14 mouse cellular contexts compared by ENCODE assay signal in genomic region chr11:44666741-44667140, GRCm38 (mm10). TPM values are rescaled to one million over a fixed set of nuclear protein-coding genes. Genes with fewer than 3 reads are reported as not detected.
DNase-seq lines count a peak whose midpoint lies in the region; ATAC-seq and TF ChIP-seq lines count a peak whose summit lies in the region.
"Had no signal": no experiment of that assay in that cellular context is flagged by ENCODE, and none has a peak within 500 bp of the region (broad histone marks: within the 10 kb centered on the region; RNA-seq: fewer than 3 reads in every experiment).

No protein-coding gene starts in this region.

- DNase-seq in adrenal gland, postnatal 10 days: peak; percentile 15
- no peak for DNase-seq in adrenal gland, postnatal 36 days
- peak; percentile 50 for DNase-seq in intestine, embryonic 14.5 days (ENCODE audit: low spot score)
- peak; percentile 8 for DNase-seq in lung, postnatal 0 days (ENCODE audit: low spot score)
- no peak for DNase-seq in lung, postnatal 14 days
- DNase-seq in limb, embryonic 10.5 days (ENCODE audit: low spot score): no peak
- DNase-seq in left cerebral cortex, postnatal 25 days (ENCODE audit: low spot score in 2 of 2): no peak
- DNase-seq: adrenal gland, postnatal 25 days; cerebellum, adult 11 months had no signal

- no peaks in the 10 kb centered on the region for H3K36me3 ChIP-seq in intestine, embryonic 14.5 days (ENCODE audit: control insufficient read depth, insufficient read depth, low read length)
- no peaks in the 10 kb centered on the region for H3K36me3 ChIP-seq in intestine, embryonic 15.5 days
- H3K36me3 ChIP-seq in lung, postnatal 0 days (ENCODE audit: insufficient read depth, low read length): no peaks in the 10 kb centered on the region
- H3K36me3 ChIP-seq in limb, embryonic 10.5 days: no peaks in the 10 kb centered on the region
- H3K36me3 ChIP-seq: embryonic facial prominence, embryonic 12.5 days; heart, embryonic 12.5 days; liver, embryonic 12.5 days; neural tube, embryonic 15.5 days had no signal

- H3K27ac ChIP-seq in intestine, embryonic 14.5 days (ENCODE audit: low read depth): no peak overlapping the region
- H3K27ac ChIP-seq in intestine, embryonic 15.5 days: no peak overlapping the region
- no peak overlapping the region for H3K27ac ChIP-seq in lung, postnatal 0 days (ENCODE audit: low read length)
- peak overlapping the region; percentile 85; the same call in 1 of the 2 replicates for H3K27ac ChIP-seq in limb, embryonic 10.5 days
- H3K27ac ChIP-seq: liver, embryonic 12.5 days had no signal

- H3K4me3 ChIP-seq in intestine, embryonic 14.5 days (ENCODE audit: low read depth, low read length): no peak overlapping the region
- H3K4me3 ChIP-seq in intestine, embryonic 15.5 days (replicated peaks): no peak overlapping the region
- no peak overlapping the region for H3K4me3 ChIP-seq in lung, postnatal 0 days (ENCODE audit: low read depth, low read length)
- H3K4me3 ChIP-seq in limb, embryonic 10.5 days: no peak overlapping the region
- H3K4me3 ChIP-seq: embryonic facial prominence, embryonic 12.5 days; heart, embryonic 12.5 days; liver, embryonic 12.5 days; neural tube, embryonic 15.5 days had no signal

- peaks cover 18% of the 10 kb centered on the region; the same call in 1 of the 2 replicates for H3K27me3 ChIP-seq in intestine, embryonic 14.5 days (replicated peaks; ENCODE audit: control insufficient read depth, insufficient read depth, low read length)
- H3K27me3 ChIP-seq in intestine, embryonic 15.5 days (replicated peaks): peaks cover 14% of the 10 kb centered on the region; the same call in 1 of the 2 replicates
- H3K27me3 ChIP-seq in lung, postnatal 0 days (replicated peaks; ENCODE audit: insufficient read depth, low read length): no peaks in the 10 kb centered on the region
- H3K27me3 ChIP-seq in limb, embryonic 10.5 days (ENCODE audit: low read depth, poor library complexity, severe bottlenecking): no peaks in the 10 kb centered on the region
- H3K27me3 ChIP-seq: embryonic facial prominence, embryonic 12.5 days; heart, embryonic 12.5 days; neural tube, embryonic 15.5 days had no signal

- intact Hi-C loops in left cerebral cortex, postnatal 25 days (cut with DNase I): no loop called here

- H3K9me3 ChIP-seq in intestine, embryonic 14.5 days (ENCODE audit: control insufficient read depth, low read length): no peaks in the 10 kb centered on the region
- H3K9me3 ChIP-seq in intestine, embryonic 15.5 days: no peaks in the 10 kb centered on the region
- H3K9me3 ChIP-seq in lung, postnatal 0 days (ENCODE audit: low read length): no peaks in the 10 kb centered on the region
- no peaks in the 10 kb centered on the region for H3K9me3 ChIP-seq in limb, embryonic 10.5 days (replicated peaks)
- H3K9me3 ChIP-seq: embryonic facial prominence, embryonic 12.5 days; heart, embryonic 12.5 days; liver, embryonic 12.5 days; neural tube, embryonic 15.5 days had no signal

- peak; percentile 49 for TF ChIP-seq CTCF in lung, postnatal 0 days (IDR thresholded peaks at IDR 0.05)

- ATAC-seq in intestine, embryonic 14.5 days (replicated peaks; ENCODE audit: low FRiP score, low TSS enrichment, low read depth): no peak
- ATAC-seq in intestine, embryonic 15.5 days: no peak
- no peak for ATAC-seq in lung, postnatal 0 days
- ATAC-seq: liver, embryonic 12.5 days had no signal

- H3K4me2 ChIP-seq in intestine, embryonic 14.5 days (ENCODE audit: low read length): no peak overlapping the region
- no peak overlapping the region for H3K4me2 ChIP-seq in intestine, embryonic 15.5 days (replicated peaks)
- H3K4me2 ChIP-seq in lung, postnatal 0 days (replicated peaks; ENCODE audit: low read depth, low read length): no peak overlapping the region
- H3K4me2 ChIP-seq: embryonic facial prominence, embryonic 12.5 days; heart, embryonic 12.5 days; liver, embryonic 12.5 days; neural tube, embryonic 15.5 days had no signal

- peaks cover 22% of the 10 kb centered on the region for H3K4me1 ChIP-seq in intestine, embryonic 14.5 days (replicated peaks; ENCODE audit: control insufficient read depth, insufficient read depth, low read length)
- H3K4me1 ChIP-seq in intestine, embryonic 15.5 days (replicated peaks): peaks cover 6% of the 10 kb centered on the region
- no peaks in the 10 kb centered on the region for H3K4me1 ChIP-seq in lung, postnatal 0 days (ENCODE audit: insufficient read depth, low read depth, low read length)
- peaks cover 55% of the 10 kb centered on the region for H3K4me1 ChIP-seq in limb, embryonic 10.5 days
- H3K4me1 ChIP-seq: liver, embryonic 12.5 days had no signal

- 23% methylated on average over 4 of the region's 4 CpGs for WGBS in intestine, embryonic 14.5 days
- 37% methylated on average over 4 of the region's 4 CpGs for WGBS in intestine, embryonic 15.5 days
- 45% methylated on average over 4 of the region's 4 CpGs for WGBS in lung, postnatal 0 days
- 32% methylated on average over 4 of the region's 4 CpGs for WGBS in limb, embryonic 10.5 days

- H3K9ac ChIP-seq in intestine, embryonic 14.5 days (ENCODE audit: low read length): no peak overlapping the region
- no peak overlapping the region for H3K9ac ChIP-seq in intestine, embryonic 15.5 days
- no peak overlapping the region for H3K9ac ChIP-seq in lung, postnatal 0 days (replicated peaks; ENCODE audit: low read depth)
- H3K9ac ChIP-seq: embryonic facial prominence, embryonic 12.5 days; heart, embryonic 12.5 days; liver, embryonic 12.5 days; neural tube, embryonic 15.5 days had no signal

- TF ChIP-seq EP300 in lung, postnatal 0 days (IDR thresholded peaks at IDR 0.05): no peak

RNA-seq across cellular contexts. Expression of gene Ebf1, which starts 49.6 kb away (rescaled TPM):
- total RNA-seq in adrenal gland, postnatal 10 days (2021): 10 to 100 TPM; 36.1 to 53.0 TPM
- 10 to 100 TPM; 16.8 to 30.3 TPM for total RNA-seq in adrenal gland, postnatal 36 days (2021)
- polyA plus RNA-seq in intestine, embryonic 14.5 days (2014; fragmentation: Nextera tagmentation; extraction: Ambion mirVana): 8.4 and 10.0 TPM in 2 replicates
- polyA plus RNA-seq in intestine, embryonic 15.5 days (2015; fragmentation: Nextera tagmentation; extraction: Ambion mirVana): 9.5 and 12.1 TPM in 2 replicates
- 8.8 and 9.1 TPM in 2 replicates for polyA plus RNA-seq in lung, postnatal 0 days (2015; fragmentation: Nextera tagmentation; extraction: Ambion mirVana)
- 7.4 and 23.8 TPM in 2 replicates for polyA plus RNA-seq in limb, embryonic 10.5 days (2016; fragmentation: Nextera tagmentation; extraction: Ambion mirVana)
- 1 to 10 TPM; 2.4 to 5.1 TPM for total RNA-seq in left cerebral cortex, postnatal 25 days (2021)

Comparison
In these comparisons a context has a peak if more than half of its experiments do, and no peak if none do; other contexts are left out.
1. DNase-seq: peak in adrenal gland, postnatal 10 days (single experiment), intestine, embryonic 14.5 days (single experiment) and lung, postnatal 0 days (single experiment); none in adrenal gland, postnatal 36 days (0 of 2), lung, postnatal 14 days (single experiment), limb, embryonic 10.5 days (single experiment) and left cerebral cortex, postnatal 25 days (0 of 2).